In the genomic region with DNA sequence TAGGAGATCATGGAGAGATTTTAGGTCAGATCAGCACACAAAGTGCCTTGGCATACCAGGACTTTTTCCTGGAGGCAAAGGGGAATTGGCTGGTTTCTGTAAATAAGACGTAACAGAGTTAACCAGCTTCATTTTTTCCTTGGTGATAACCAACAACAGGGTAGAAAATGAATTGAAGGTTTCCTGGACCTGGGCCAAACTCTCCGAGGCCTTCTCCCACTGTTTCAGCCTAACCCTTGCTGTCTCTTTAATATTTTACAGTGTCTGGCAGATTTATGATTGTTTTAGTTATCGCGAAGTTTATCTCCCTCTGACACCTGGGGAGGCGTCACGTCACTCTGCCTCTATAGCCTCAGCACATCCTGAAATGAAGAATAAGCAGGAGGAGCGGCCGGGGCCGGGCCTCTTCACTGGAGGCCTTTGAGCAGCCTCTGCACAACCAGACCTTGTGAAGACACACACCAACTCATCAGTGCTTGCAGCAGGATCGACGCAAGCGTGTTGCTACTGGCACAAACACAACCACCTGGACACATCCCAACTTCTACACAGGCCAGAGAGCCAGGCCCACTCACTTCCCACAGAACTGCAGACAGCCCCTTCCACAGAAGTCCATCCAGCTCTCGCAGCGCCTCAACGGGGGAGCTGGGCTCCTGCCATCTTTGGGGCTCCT, we compare ENCODE assay signal across 8 mouse cellular contexts.
DNase-seq lines count a peak whose midpoint lies in the region; ATAC-seq lines count a peak whose summit lies in the region.

No protein-coding gene starts in this region.

- no peak overlapping the region for H3K4me3 ChIP-seq in hindbrain, embryonic 15.5 days
- no peak overlapping the region for H3K4me3 ChIP-seq in hindbrain, embryonic 12.5 days
- no peak overlapping the region for H3K4me3 ChIP-seq in heart, embryonic 13.5 days

- WGBS in hindbrain, embryonic 15.5 days = 66% methylated on average over 15 of the region's 15 CpGs
- WGBS in hindbrain, embryonic 12.5 days = 87% methylated on average over 15 of the region's 15 CpGs
- 57% methylated on average over 15 of the region's 15 CpGs for WGBS in heart, embryonic 13.5 days

- H3K4me2 ChIP-seq in hindbrain, embryonic 15.5 days = 0 out of 2 replicates have a peak overlapping the region, but pooled peaks have one; percentile 16
- no peak overlapping the region for H3K4me2 ChIP-seq in hindbrain, embryonic 12.5 days (replicated peaks)
- H3K4me2 ChIP-seq in heart, embryonic 13.5 days = peak overlapping the region; percentile 29

- H3K9ac ChIP-seq in hindbrain, embryonic 15.5 days = no peak overlapping the region
- H3K9ac ChIP-seq in hindbrain, embryonic 12.5 days = no peak overlapping the region
- no peak overlapping the region for H3K9ac ChIP-seq in heart, embryonic 13.5 days

- no peaks in the 10 kb centered on the region for H3K36me3 ChIP-seq in hindbrain, embryonic 15.5 days
- no peaks in the 10 kb centered on the region for H3K36me3 ChIP-seq in hindbrain, embryonic 12.5 days
- H3K36me3 ChIP-seq in heart, embryonic 13.5 days = no peaks in the 10 kb centered on the region

- no peak overlapping the region for H3K27ac ChIP-seq in hindbrain, embryonic 15.5 days (replicated peaks)
- H3K27ac ChIP-seq in hindbrain, embryonic 12.5 days = no peak overlapping the region
- no peak overlapping the region for H3K27ac ChIP-seq in heart, embryonic 13.5 days (replicated peaks)

- no peaks in the 10 kb centered on the region for H3K9me3 ChIP-seq in hindbrain, embryonic 15.5 days
- H3K9me3 ChIP-seq in hindbrain, embryonic 12.5 days (replicated peaks) = no peaks in the 10 kb centered on the region
- no peaks in the 10 kb centered on the region for H3K9me3 ChIP-seq in heart, embryonic 13.5 days

- no peaks in the 10 kb centered on the region for H3K27me3 ChIP-seq in hindbrain, embryonic 15.5 days
- H3K27me3 ChIP-seq in hindbrain, embryonic 12.5 days = no peaks in the 10 kb centered on the region
- no peaks in the 10 kb centered on the region for H3K27me3 ChIP-seq in heart, embryonic 13.5 days (replicated peaks)

- H3K4me1 ChIP-seq in hindbrain, embryonic 15.5 days (replicated peaks) = no peaks in the 10 kb centered on the region
- H3K4me1 ChIP-seq in hindbrain, embryonic 12.5 days = no peaks in the 10 kb centered on the region
- peaks cover 38% of the 10 kb centered on the region for H3K4me1 ChIP-seq in heart, embryonic 13.5 days

- peak; percentile 79; the same call in 1 of the 2 replicates for ATAC-seq in hindbrain, embryonic 15.5 days (ENCODE audit: low FRiP score, low read depth)
- ATAC-seq in hindbrain, embryonic 12.5 days (ENCODE audit: low FRiP score) = no peak
- no peak for ATAC-seq in heart, embryonic 13.5 days (ENCODE audit: extremely low read depth, insufficient number of reproducible peaks, low FRiP score, low TSS enrichment)

- DNase-seq in 3134 (ENCODE audit: extremely low read depth, insufficient read length, low spot score) (peak; percentile 5), adipocyte (ENCODE audit: low spot score) (no peak)
- peak; percentile 23 for DNase-seq in cerebellum, adult 8-10 months
- DNase-seq in left cerebral cortex, postnatal 25 days (ENCODE audit: low spot score in 2 of 2) = peak; percentile 5 to 20
- DNase-seq in embryo, embryonic 11 days = no peak

- intact Hi-C loops in left cerebral cortex, postnatal 25 days (cut with DNase I) = no loop called here

Comparison
In these comparisons a context has a peak if more than half of its experiments do, and no peak if none do; other contexts are left out.
1. DNase-seq: peak in 3134 (single experiment), cerebellum, adult 8-10 months (single experiment) and left cerebral cortex, postnatal 25 days (2 of 2); none in adipocyte (single experiment) and embryo, embryonic 11 days (single experiment).